Mouse (Mus musculus) cerebellum, postnatal 14 days (tissue): Measurements from ENCODE around the gene Esrrg.

Experiments used
- DNase-seq, 2 experiments: peaks; one replicate each; pipeline ENCODE4 v3.0.0; 2021; ENCODE audit warnings: mixed read lengths in 2 of 2

The Esrrg gene

DNA sequence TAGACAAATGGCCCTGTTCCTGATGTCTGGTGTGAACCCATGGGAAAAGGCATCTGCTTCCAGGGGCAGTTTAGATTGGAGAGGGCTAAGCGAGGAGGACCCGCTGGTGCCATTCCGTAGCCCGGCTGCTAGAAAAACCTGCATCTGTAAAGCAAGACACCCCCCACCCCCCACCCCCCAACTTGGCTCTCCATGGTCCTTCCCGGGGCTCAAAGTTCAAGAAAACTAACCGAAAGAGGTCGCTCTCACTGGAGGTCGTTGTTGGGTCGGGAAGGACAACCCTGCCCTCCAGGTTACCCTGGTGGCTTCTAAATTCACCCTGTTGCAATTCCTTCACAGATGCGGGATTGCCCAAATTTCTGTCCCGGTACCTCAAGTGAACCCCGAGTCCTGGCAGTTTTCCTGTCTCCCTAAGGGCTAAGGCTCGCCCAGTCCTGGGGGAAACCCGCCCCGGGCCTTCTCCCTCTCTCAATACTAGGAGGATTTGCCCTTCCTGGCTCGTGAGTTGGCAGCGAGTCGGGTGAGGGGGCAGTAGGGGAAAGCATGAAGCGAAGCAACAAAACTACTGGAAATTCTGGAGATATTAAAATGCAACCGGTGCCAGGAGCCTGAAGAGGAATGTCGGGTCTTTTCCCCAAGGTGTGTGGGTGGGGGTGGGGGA lies at the start of gene Esrrg:
TSS of gene Esrrg (plus strand) at position 531 of the 661 bp plus-strand sequence.
- peak; percentile 16 to 21 for DNase-seq

DNA sequence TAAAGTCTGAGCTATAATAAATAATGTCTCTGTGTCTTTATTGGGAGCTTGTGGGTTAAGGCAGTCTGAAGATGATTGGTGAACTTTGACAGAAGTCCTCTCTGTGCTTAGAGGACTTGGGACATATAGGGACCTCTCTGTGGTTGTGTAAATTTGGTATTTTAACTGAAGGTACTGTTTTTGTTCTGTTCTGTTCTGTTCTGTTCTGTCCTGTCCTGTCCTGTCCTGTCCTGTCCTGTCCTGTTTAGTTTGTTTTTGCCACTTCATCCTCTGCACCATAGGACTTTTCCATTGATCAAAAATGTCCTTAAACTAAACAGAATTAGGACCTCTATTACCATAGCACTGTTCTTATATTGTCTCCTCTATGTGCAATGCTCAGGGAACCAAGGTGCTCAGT lies 24.6 kb upstream of the Esrrg start:
- DNase-seq: no peak

DNA sequence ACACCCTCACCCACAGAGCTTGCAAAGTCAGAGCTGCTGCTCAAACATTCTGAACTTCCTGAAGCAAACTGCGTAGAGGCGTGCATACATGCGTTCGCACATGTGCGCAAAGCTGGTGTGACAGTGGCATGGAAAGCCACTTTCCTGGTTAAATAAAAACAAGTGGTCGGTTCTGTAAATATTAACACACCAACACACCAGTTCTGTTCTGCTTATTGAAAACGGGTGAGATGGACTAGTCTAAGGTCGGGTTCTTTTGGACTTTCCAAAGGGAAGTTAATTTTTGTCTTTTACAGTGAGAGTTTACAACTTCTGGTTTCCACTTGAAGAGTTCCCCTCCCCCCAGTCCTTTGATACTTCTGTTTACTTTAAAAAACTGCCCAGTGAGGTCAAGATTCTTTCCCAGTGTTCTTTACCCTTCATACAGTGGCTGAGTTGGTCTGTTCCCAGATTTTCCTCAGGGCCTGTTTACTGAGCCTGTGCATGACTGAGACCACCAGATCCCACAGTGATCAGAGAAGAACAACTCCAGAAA lies 22.0 kb upstream of the Esrrg start:
- no peak for DNase-seq

DNA sequence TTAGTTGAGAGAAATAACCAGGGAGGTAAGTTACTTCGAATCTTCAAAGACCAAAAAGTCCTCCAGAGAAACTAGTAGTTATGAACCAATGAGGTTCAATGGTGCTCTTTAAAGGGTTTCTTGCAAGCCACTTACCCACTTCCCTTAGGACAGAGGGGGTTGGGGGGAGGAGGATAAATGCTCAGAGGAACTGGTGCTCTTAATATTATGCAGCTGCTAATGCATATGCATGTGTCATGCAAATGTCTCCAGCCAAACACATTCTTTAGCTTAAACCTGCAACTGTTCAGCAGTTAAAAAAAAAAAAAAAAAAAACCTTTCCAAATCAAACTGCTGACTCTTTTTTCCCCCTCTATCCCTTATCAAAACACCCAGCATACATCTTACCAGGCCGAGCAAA lies 5.6 kb upstream of the Esrrg start:
- no peak for DNase-seq

DNA sequence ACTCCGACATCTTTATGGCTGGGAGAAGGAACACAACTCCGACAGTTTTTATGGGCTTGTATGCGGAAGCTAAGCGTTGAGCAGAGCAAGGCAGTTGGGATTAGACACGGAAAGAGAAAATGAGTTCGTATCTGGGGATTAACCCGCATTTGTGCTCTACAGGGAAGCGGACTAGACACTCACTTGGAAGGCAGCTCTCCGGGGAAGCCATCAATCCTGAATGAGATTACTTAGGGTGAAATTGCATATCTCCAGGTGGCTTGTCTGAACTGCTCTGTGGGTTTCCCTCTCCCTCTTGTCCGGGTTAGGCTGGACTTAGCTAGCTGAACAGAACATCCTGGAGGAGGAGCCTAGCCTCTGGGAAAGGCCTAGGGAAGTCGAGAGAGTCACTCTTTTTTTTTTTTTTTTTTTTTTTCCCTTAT lies 4.5 kb upstream of the Esrrg start:
- no peak for DNase-seq

DNA sequence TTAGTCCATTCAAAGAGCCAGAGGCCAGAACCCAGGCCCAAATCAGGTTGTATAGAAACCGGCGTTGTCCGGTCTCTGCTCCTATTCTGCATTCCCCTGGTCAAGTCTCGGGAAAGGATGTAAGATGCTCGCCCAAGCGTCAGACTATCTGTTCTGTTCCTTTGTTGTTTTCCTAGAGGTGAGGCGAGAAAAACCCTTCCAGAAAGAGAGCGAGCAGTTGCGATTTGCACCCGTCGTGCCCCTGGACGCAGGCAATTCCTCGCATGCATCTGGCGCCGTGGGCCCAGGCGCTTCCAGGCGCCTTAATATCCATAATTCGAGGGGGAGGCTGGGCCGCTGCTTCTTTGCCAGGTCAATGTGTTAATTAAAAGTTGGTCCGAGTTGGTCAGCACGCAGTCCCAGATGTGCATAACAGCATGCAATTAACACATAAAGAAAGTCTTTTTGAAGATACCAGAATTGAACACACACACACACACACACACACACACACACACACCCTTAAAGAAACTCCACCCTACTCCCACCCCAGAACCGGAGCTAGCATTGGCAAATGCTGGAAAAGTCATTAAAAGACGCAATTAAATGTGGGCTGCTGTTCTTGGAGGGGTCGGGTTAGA lies 3.8 kb upstream of the Esrrg start:
- peak; percentile 4 to 10 for DNase-seq

DNA sequence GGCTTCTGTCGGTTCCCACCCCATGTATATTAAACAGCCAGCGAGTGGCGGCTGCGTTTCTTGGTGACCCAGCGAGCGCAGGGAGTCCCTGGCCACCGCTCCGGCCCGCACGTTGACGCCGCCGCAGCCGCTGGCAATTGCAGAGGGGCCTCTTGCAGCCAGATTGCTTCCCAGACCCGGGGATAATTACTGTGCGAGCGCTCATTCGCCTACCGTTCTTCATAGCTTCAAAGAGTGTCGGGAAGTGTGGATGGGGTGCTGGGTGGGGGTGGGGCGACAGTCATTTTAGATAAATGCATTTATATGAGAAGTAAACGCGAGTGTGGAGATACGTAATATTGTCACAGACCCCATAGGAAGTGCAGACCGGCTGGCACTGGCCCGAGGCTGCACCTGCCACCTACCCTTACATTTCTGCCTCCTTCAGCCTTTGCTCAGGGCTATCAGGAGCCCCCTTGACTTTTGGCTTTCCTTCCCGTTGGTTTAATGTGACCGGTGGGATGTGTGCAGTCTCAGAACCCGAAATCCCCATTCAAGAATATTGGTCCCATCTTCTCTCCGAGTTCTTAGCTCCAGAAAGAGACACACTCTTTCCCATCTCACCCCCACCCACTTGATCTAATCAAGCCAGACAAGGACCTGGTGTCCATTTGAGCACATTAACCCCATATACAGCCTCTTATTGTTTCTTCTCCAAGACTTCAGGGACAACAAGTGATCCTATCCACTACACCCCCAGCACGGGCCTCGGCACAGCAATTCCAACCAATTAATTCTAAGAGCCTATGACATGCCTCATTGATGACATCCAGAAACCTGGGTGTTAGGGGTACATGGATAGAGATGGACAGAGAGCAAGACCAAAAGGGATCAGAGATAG lies 3.0 kb upstream of the Esrrg start:
- peak; percentile 42 to 49 for DNase-seq

DNA sequence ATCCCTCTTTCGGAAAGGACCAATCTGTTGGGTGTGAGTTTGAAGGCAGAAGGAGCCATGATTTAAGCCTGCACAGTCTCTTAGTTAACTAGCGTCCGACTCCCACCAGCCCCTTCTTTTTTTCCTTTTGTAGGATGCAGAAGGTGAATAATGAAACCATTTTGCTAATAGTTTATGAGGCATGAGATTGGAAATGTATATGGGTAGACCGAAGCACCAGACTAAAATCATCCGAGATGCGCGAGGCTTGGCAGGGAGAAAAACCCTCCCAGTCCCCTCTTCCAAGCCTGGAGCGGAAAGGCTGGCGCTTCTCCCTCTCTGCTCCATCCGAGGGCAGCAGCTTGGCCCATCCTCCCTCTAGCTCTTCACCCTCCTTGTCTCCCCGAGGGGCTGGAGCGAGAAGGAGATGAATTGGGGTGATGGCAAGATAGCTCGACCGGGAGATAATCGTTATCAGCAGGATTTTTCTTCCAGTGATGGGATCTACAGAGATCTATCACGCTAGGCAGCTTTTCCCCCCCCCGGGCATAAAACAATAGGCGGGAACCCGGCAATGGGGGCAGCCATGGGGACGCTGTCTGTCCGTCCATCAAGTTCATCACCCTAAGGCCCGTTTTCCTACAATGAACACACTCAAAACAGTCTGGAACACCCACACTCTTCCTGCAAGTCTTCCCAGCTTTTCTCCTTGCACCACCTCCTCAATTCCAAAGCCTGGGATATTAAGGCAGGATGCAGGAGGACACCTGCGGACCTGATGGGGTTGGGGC lies 2.1 kb upstream of the Esrrg start:
- DNase-seq: peak; percentile 20 to 25

DNA sequence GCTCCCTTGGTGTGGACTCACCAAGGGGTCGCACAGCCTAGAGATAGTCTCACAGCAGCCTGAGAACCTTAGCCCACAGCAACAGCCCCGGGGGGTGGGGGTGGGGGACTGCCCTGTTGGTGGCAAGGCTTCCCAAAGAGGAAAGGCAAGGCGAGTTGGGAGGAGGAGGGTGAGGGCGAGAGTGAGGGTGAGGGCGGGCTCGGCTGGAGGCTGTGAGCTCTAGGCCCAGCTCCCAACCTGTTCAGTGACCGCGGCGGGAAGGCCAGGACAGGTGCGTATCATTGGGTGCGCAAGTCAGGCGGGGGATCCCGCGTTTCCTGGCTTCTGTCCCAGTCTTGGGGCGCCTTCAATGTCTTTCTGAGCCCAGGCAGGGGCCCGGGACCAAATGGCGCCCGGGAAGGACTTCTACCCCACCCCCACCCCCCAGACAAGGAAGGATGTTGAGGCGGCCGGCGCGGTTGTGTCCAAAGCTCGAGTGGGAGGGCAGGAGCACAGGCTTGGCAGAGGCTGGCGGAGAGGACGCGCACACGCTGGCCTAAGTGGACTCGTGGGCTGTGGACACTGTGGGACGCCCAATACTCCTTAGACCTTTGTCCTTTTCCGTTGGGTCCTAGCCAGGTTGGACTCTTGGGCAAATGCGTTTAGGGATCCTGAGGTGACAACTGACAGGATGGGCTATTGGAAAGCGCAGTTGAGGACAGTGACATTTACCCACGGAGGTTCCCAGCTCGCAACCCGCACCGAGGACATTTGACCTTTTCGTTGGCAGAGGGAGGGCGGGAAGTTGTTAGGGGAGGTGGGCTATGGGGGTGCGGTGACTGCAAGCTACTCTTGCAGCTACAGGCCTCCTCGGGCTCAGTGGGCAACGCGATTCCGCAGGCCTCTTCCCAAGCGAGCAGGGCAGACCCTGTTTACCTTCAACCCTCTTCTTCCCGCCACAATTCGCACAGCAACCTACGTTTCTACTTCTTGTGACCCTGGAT lies 1.2 kb upstream of the Esrrg start:
- DNase-seq: peak; percentile 26 to 37

DNA sequence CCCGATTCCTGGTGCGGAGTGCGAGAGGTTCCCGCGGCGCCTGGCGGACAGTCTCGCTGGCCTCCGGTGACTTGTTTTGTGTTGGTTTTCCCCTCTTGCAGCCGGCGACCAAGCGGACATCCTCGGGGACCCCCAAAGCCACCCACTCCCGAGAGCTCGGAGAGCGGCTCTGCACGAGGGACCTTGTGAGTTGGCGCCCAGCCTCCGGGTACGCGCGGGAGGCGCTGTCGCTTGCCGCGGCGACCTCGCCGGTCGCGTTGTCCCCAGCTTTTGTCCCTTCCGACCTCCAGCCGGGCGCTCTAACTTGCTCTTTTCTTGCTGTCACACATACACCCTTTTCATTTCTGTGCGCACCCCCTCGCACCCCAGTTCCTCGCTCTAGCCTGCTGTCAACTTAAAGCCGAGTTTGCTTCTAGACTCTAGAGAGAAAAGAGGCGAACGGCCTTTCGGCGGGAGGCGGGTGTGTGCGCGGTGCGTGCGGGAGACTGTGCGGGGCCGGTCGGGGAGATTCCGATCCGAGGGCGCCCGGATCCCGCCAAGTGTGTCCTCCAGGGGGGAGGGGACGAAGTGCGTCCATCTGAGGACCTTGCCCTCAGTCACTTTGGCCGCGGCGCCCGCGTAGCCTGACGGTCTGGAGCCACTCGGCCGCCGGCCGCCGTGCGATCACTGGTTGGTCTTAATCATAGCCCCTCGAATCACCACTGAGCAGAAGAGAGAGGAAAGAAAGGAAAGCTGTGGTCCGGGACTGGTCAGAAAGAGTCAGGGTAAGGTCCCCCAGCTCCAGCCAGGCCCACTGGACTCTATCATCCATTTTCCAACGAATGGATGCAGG lies 646 bp downstream of the Esrrg start:
- DNase-seq: peak; percentile 45 to 56

DNA sequence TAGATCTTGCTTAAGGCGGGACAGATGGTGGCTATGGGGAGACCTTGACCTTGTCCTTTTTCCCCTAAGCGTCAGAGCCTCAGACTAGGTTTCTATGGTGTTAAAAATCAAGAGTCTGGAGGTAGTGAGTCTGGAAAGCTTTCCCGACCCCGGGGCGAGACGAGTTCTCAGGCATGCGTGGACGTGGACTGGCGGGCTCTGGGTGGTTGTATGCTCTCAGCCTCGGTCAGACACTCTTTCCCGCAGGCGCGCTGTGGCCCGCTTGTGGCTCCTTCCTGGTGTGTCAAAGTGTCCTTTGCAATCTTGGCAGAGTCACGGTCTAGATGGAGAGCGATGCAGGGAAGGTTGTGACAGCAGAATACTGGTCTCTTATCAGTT lies 1.3 kb downstream of the Esrrg start:
- peak; percentile 27 to 31 for DNase-seq

DNA sequence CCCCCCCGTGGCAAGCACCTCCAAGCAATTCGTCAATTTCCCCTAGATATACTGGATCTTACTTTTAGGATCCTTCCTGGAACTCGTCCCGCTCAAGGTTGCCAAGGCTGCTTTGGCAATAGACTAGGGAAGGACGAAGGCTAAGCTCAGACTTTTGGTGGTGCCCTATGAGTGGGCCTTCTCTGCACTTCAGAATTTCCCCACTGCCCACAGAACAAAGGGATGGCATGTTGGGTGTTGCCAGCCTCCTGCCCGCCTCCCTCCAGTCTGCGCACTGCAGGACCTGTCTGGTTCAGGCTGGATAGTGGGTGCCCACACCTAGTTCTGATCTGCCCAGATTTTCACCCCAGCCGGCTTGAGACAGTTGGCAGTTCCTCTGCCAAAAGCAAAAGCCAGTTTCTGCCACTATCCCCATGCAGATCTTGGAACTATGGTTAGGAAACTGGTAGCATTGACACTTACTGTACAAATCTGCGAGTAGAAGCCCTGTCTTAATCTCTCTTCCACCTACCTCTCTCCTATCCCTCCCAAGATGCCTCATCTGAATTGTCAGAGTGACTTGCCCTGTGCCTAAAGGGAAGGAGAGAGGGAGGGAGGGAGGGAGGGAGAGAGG lies 1.9 kb downstream of the Esrrg start:
- peak; percentile 15 to 16 for DNase-seq

DNA sequence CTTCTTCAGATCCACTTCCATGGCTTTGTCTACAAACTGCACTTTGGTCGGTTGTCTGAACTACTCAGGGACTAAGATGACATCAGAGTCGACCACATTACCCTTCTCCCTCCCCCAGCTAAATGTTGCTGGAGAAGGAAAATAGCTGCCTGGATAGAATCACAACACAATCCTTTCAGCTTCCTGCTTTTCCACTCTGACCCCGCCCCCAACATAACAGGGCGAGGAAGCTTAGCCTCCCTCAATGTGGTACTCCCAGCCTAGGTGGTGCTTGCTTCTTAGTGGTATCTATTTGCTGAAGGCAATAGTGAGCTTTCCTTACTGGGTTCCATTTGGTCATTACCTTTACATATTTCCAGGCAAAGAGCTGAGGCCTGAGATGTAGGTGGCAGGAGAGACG lies 3.3 kb downstream of the Esrrg start:
- DNase-seq: no peak

DNA sequence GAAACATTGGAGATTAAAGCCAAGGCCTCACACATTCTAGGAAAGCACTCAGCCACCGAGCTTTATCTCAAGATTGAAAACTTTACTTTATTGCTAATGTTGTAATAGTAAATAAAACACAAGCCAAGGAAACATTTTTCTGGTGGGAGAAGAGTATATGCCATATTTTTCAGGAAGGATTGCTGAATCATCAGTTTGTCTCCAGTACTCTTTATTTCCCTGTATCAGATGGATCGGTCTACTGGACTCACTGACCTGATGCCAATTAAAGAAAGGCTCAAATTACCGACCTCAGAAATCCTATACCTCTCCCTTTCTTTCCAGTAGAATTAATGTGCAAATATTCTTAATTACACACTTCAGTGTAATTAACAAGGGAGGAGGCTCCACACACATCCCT lies 4.7 kb downstream of the Esrrg start:
- DNase-seq: no peak

DNA sequence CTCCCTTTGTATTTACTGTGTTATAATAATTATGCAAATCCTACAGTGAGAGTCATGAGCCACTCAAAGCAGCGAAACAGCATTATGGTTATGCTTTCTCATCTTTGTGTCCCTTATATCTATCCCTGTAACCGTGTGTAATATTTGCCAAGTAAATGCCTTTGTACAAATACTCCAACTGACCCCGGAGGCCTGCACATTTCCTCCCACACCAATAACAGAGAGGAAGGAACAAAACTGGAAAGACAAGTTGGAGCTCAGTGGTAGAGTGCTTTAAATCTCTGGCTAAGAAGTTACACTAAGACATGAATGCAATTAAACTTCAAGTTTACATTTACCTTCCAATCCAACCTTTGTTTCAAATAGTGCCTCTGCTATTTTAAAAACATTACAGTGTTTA lies 15.4 kb downstream of the Esrrg start:
- DNase-seq: no peak

DNA sequence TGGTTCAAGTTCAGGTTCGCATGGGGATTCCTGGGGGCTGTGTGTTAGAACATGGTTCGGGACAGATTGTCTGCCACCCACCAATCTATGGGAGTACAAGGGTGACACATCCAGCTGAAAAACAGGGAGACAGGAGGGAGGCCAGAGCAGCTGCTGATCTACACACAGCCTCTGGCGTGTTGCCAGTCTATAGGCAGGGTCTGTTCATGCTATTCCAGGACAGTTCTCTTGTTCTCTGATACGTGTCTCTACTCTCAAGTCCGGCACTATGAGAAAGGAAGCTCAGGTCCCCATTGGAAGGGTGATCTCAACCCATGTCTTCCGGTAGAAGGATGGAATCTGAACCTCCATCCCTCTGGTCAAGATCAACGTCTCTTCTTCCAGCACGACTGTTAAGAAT lies 21.8 kb downstream of the Esrrg start:
- DNase-seq: no peak

DNA sequence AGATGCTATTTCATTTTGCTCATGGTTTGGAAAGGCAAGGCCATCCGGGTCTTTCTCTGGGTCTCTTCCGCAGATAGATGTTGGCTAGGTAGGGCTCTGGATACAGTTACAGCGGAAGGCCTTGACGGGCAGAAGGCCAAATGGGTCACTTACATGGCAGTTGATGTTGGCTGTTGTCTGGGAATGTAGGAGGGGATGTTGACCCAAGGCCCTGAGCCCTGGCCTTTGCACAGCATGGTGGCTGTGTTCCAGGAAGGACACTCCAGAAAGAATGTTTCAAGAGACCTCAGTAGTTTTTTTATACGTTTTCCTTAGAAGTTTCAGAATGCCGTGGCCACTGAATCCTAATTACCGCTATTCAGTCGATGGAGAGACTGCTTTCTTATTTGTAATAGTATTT lies 22.9 kb downstream of the Esrrg start:
- DNase-seq: no peak

DNA sequence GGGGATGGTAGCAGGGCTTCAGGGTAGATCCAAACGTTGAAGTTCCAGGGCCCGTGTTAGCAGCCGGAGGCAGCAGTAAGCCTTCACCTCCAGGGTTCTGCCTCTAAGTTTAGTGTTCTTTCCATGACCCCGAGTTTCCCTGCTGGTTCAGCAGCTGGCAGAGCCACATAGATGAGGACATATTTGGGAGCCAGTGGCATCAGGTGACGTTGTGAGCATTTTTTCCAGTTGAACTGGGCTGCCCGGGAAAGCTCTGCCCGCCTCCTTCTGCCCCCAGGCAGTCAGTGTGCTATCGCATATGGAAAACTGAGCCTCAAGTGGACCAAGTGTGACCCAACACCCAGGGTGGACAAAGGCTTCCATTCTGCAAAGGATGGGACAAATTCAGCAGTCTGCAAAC lies 36.7 kb downstream of the Esrrg start:
- DNase-seq: no peak

DNA sequence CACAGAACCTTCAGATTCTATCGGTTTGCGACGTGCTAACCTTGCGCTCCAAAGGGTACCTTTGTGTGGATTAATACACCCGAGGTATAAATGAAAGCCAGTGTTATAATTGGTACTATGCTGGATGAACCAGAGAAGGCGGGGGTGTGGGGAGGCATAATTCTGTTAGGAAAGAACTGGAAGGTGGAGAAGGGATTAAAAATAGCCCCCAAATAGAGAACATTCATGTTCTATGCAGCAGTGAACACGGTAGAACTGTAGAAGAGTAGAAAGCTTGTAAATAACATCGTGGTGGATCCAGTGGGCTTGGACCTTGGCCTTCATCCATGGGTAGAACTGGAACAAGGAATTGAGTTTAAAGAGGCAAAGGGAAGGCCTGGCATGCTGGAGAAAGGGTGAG lies 40.0 kb downstream of the Esrrg start:
- no peak for DNase-seq

DNA sequence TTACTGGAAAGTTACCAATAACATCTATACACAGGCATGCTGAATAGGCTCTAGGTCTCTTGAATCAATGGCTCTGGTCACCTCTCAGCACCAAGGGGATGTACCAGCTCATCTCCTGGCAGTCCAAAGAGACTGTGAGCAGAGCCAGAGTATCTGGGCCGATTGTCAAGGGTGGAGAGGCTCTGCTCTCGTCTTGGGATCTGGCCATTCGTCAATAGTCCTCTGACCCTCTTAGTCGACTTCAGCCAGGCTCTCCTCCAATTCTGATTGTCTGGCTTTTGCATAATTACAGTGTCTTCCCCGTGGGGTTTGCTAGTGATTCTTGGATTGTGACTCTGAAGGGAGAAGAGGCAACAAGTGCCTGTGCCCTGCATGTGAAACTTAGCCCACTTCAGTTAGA lies 41.3 kb downstream of the Esrrg start:
- peak; percentile 48 to 64 for DNase-seq
